Mouse (Mus musculus) spleen, postnatal 14 days (tissue): Measurements from ENCODE around the gene Fads3.

Experiments used
- DNase-seq, 2 experiments: peaks; one replicate each; pipeline ENCODE4 v3.0.0; 2021 to 2022; ENCODE audit warnings: low spot score in 2 of 2

The Fads3 gene

DNA sequence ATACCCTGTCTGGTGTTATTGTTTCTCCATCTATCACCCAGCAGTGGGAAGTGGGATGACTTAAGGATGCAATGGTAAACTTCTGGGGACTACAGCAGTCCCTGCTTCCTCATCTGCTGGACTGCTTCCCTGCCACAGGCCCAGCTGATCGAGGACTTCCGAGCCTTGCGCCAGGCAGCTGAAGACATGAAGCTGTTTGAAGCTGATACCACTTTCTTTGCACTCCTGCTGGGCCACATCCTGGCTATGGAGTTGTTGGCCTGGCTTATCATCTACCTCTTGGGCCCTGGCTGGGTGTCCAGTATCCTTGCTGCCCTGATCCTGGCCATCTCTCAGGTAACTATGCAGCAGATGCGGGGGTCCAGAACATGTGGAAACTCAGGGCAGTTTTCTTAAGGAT, 11.3 kb downstream of the Fads3 start:
- DNase-seq, result no peak

DNA sequence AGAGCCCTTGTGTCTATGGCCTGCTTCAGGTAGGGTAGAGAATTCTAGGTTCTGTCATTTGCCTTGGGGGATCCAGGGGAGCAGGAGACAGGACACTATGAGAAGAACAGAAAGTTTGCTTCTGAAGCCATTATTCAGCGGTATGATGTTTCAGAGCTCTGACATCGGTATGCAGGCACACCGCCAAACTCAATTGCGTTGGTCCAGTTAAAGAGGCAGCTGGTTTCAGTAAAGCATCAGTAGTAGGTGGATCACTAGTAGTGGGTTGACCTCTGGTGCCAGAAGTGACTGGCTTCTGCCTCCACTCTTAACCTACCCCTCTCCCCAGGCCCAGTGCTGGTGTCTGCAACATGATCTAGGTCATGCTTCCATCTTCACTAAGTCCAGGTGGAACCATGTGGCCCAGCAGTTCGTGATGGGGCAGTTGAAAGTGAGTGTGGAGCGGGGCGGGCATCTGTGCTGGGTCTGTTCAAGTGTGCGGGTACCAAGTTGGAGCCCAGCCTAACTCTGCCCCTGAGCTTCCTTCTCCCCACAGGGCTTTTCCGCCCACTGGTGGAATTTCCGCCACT, 12.4 kb downstream of the Fads3 start:
- DNase-seq, result no peak

DNA sequence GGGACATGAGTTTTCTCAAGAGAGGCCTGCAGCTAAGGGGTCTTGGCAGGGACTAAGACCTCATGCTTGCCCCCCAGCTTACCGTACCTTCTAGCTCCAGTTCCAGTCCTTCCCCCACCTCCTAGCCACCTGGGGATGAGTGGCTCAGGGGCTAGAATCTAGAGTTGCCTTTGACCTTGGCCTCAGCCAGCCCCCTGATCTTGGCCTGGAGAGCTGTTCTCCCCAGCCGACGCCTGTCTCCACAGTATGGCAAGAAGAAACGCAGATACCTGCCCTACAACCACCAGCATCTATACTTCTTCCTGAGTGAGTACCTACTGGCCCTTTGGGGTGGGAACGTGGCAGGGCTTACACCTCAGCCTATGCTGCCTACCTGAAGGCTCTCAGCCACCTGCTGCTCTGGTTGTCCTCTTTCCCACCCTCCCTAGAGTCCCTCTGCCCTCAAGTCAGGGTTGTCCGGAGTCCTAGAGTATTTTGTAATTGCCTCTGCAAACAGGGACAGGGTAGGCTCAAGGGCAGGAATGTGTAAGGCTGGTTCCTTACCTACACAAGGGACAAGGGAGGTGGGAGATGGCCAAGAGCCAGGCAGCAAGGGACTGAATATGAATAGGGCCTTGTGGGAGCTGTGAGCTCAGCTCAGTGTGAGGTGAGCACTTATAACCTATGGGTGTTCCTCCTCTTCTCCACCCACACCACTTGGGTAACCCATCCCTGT, 13.1 kb downstream of the Fads3 start:
- DNase-seq, result no peak

DNA sequence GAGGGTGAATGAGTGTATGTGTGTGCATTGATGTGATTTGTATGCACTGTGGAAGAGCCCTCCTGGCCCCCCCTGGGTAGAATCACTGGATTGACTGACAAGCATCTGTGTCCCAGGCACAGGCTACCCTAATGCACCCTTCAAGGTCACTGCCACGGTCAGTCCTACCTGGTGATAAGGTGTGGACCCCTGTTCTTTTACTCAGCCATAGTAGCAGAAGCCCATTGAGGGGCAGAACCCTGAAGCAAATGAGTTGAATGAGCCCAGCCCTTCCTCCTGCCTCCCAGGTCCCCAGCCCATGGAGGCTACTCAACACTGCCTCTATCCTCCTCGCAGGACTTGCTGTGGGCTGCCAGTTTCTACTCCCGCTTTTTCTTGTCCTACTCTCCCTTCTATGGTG, 13.9 kb downstream of the Fads3 start:
- DNase-seq, result no peak

DNA sequence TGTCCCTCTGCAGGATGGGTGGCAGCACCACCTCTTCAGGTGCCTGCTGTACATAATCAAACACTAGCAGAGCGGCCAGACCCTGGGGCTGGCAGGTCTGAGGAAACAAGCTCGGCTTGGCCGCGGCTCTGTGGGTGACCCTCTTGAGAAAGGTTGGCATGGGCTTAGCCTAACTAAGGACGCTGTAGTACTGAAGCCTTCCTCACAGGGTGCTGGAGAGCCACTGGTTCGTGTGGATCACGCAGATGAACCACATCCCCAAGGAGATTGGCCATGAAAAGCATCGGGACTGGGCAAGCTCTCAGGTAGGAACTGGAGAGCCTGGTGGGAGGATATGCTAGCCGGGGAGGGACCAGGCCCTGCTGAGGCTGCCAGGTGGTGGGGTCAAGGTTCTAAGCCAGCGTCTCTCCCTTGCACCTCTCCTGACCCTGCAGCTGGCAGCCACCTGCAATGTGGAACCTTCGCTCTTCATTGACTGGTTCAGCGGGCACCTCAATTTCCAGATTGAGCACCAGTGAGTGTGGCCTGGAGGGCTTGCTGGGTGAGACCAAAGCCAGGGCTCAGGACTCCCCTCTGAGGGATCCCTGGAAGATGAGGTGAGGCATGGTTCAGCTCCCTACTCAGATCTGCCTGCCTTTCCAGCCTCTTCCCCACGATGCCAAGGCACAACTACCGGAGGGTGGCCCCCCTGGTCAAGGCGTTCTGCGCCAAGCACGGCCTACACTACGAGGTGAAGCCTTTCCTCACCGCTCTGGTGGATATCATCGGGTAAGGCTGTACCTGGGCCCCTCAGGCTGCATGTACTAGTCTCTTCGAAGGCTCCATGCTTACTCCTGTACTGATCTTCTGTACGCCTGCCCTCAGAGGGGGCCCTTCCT, 14.7 kb downstream of the Fads3 start:
- no peak for DNase-seq

DNA sequence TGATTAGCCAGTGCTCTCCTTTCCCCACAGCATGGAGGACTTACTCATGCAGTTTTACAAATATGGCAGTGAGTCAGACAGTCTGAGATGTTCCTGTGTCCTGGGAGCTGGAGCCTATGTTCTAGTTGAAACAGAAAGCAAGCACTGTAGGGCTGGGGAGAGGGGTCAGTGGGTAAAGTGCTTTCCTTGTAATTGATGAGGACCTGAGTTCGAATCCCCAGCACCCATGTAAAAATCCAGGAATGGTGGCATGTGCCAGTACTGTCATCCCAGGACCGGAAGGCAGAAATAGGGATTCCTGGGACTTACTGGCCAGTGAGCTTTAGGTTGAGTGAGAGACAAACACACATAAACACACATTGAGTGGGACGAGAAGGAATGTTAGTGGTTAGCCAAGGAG, 15.3 kb downstream of the Fads3 start:
- no peak for DNase-seq

DNA sequence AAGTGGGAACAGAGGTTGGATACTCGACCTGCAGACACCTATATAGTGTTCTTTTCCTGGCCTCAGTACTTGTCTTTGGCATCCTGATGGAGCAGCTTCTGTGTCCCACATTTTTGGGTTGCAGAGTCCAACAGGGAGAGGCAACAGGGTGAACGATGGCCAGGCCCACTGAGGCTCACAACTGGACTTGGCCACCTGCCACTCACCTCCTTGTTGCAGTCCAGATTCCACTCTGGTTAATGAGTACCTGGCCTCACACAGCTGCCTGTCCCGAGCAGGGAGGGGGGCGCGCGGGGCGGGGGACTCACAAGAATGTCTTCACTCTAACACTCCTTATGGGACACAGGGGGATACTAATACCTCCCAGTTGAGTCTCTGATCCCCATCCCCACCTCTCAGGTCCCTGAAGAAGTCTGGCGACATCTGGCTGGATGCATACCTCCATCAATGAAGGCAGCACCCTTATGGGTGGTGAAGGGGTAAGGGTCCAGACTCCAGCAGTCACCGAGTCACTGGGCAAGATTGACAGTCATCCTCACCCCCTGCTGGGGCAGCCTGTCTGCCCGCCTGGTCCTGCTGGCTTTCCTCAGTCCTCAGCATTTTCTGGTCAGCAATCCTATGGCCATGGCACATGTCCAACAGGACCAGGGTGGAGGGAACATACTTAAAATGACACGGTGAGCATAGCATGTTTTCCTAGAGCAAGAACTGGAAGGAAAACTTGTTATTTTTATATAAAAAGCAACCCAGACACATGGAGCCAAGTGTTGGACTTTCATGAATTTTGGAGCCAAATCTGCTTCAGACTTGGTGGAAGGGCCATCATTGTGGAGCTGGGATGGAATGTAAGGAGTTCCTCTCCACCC, 16.4 kb downstream of the Fads3 start:
- no peak for DNase-seq

DNA sequence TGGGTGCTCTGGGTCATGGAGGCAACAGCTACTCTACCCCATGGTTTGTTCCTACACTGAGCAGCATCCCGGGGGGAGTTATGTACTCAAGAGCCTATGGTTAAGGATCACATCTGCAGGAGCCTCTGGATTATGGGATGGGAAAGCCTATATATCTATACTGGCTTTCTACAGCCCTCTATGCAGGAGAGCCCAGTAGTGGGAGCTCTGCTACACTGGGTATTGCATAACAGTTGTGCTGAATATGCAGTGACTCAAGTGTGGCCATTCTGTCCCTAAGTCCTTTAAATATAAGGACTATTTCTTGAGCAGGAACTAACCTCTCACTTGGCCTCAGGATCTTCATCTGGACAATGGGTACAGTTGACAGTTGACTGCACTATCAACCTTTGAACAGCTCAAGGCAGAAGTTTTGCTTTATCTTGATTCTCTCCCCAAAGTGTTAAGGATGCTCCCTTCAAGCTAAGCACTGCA, 17.0 kb downstream of the Fads3 start:
- DNase-seq, result no peak

DNA sequence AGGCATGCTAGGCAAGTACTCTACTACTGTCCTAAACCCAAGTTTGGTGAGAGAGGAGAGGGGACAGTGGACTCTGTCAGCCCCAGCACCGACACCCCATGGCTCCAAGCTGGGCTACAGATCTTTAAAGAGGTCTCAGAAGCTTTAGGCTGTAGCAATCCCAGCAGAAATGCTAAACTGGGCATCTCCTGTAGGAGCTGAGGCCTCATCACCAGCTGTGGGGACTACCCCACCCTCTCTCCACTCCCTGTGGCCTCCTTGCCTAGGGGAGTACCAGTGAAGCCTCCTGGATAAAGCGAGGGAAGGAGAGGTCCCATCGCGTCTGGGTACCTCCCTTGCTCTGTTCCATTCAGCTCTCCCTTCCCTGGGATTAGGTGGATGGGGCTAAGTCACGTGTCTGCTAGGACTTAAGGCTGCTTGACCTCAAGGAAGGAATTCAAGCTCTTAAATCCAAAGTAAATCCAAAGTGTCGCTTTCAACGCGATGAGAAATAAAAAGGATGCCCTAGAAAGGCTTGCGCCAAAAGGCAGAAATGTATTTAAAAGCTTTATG, 17.6 kb downstream of the Fads3 start:
- DNase-seq, result no peak

DNA sequence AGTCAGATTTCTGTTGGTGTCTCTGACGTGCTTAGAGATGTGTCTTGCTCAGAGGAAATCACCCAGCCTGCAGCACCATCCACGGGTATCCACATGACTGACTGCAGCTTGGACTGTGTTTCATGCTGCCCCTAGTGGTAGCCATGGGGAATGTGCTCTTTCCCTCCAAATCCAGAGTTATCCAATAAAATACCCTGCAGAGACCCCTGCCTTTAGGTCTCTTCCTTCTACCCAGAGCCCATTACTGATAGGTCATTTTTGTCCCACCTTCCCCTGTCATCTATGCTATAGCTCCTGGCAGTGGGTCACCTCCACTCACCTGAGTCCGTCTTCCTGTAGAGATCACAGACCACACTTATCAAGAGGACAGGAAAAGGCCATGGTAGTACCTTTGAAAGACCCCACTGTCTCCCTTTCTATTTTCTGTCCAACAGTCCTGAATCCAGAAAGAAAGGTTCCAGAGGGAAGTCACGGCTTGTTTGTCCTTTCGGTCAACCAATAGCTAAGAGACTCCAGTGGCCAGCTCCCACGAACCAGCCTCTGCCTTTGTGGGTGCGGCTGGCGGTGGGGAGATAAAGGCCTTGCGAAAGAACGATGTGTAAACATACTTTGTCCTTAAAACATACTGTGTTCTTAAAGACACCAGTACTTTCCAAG, 18.7 kb downstream of the Fads3 start:
- no peak for DNase-seq

DNA sequence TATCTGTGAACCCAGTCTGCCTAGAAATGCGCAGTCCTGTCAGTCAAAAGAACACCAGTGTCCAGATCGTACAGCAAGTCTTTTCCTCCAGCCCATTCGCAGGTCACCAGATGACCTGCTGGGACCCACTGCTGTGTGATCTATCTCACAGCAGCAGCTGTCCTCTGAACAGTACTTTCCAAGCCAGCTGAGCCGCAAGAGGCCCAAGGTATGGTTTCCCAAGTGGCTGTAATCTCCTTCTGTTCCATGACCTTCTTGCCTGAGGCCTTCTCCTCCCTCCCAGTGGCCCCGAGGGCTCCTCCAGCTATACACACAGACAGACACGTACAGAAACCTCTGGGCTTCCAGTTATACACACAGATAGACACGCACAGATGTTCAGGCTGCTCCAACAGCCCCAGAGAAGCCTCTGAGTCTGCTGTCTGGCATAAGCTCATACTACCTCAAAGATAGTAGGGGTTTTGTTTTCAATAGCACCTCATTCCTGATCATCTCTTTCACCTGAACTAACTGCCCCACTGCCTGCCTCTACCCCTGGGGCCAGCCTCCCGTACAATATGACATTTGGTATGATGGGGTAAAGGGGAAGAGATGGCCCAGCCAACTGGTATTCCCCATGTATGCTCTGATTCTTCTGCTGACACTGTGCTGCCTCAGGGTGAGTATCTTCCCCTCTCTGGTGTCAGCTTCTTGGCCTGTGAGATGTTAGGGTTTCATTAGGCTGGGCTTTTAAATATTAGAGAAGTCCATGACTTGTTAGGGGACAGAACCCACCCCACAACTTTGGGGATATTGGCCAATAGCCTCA, 19.6 kb downstream of the Fads3 start:
- no peak for DNase-seq

DNA sequence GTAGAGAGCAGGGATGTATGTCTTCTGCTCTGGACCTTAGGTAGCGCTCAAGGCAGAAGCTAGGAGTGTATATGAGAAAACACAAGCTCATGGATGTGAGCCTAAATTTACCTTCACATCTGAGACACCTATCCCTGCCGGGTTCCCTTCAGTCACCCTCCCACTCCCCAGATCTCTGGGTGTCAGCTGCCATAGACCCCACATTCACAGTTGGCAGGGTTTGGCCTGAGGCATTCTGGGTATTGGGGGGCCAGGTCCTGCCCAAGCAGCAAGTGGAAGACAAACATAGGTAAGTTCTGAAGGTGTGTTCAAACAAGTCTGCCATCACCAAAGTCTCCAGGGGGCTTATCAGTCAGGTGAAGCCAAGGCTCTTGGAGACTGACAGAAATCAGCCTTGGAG, 20.3 kb downstream of the Fads3 start:
- no peak for DNase-seq

DNA sequence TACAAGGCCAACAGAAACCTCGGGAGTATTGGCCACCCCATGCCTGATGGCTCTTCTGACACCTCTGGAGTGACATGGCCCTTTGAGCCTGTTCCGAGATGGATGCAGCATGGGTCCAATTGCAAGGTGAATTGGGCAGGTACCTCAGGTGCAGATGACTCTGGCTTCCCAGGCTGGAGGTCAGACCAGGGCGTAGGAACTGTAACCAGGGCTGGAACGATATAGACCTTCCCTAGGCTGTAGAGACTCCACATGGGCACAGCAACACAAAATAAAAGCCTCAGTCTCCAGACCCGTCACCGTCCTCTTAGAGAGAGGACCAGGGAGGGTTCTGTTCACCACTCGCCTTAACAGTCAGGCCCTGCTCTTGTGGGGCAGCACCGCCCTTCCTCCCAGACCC, 20.9 kb downstream of the Fads3 start:
- no peak for DNase-seq

DNA sequence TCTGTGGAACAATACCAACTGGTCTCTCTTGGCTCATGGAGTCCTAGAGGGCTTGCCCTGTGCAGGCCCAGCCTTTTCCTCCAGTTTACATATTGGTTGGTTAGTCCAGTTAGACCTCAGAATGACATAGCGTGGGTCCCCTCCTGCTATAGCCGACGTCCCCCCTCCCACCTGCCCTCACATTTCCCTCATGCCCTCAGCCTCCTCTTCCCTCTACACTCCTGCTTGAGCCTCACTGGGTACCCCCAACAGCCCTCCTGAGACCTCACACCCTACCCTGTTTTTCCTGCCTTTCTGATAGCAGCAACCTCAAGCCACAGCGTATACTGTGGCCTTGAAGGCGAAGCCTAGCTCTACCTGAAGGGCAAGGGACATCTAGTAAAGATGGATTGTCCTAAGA, 21.5 kb downstream of the Fads3 start:
- DNase-seq, result no peak

DNA sequence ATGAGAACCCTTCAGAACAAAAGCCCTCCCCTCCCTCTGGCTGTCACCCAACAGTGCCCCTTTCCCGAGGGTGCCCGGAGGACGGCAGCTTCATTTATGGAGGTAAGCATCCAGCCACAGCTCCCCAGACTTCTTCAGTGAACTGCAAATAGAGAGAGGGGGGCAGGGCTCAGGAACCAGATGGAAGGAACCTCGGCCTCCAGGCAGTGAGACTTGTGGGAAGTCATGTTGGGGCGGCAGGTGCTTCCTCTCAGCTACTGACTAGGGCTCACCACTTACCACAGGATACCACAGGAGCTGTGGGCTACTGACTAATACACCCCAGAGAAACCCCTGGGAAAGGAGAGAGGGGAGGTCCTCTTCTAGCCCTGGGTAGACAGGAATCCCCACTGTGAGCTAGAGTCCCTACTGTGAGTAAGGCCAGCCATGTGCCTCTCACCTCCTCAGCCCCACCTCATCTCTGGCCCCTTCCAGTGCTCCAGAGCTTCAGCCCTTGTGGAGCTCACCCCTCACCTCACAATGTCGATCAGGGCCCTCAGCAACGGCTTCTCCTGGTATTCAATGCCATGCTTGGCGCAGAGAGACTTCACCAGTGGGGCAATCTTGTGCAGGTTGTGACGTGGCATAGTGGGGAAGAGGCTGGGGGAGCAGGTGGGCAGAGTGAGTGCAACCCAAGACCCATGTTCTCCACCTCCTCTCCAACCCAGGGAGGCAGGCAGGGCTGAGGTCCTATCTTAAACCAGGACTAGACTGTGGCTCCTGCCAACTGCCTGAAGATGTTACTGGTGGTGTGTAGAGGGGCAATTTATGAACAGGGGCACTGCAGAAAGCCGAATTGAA, 23.0 kb downstream of the Fads3 start:
- DNase-seq, result no peak

DNA sequence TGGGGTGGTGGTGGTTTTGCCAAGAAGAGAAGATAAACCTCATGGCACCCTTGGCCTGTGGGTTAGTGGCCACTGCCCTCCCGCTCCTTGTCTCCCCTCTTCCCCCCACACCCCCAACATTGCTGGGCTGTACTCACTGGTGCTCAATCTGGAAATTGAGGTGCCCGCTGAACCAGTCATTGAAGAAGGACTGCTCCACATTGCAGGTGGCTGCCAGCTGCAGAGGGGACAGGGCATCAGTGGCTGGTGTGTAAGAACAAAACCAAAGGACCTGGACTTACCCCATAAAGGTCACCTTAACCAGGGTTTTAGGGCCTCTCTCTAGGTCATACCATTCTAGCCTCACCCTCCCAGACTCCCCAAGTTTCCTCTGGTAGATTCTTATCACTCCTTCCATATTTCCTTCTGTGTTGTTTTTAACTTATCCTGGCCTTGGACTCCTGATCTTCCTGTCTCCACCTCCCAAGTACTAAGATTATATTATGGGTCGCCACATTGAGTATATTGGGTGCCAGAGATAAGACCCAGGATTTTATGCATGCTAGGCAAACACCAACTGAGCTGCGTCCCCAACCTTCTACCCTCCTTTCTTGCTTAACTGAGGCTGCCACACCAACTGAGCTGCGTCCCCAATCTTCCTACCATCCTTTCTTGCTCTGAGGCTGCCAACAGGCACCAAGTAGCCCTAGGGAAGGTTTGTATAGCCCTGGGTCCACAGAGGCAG, 24.3 kb downstream of the Fads3 start:
- no peak for DNase-seq

DNA sequence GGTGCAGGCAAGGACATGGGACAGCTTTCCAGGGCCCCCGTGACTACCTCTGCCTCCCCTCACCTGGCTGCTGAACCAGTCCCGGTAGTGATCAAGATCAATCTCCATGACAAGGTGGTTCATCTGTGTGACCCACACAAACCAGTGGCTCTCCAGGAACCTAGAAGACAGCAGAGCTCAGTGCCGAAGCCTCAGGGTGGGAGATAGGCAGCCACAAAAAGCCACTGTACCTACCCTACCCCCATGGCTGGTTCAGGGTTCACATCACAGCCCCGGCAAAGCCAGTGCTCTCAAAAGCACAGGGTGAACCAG, 24.8 kb downstream of the Fads3 start:
- no peak for DNase-seq

DNA sequence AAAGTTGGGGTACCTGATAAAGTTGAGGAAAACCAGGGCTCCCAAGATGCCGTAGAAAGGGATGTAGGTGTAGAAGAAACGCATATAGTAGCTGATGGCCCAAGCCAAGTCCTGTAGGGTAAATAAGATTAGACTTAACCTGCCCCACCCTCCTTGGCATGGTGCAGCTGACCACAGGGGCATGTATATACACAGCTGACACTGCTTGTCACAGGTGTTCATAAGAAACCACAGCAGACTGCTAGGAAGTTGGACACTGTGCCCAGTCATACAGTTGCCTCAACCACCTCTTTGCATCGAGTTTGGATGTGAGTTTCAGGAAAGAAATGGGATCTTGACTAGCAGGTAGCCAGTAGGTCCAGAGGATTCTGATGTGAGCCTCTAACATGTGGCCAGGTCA, 25.1 kb downstream of the Fads3 start:
- no peak for DNase-seq

DNA sequence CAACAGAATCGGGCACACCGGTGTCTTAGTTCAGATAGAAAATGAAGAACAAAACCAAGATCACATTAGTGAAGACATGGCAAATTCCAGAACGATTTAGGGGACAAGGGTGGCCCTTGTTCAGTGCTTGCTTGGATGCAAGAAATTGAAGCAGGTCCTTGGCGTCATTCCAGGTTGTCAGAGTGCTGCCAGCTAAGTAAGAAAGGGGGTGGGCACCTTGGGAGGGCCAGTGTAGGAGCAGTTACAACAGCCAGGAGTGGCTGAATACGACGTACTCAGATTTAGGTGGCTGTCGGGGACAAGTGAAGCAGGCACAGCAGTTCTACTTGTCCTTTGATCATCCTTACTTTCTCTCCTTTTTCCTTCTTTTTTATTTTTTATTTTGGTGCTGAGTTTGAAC, 26.3 kb downstream of the Fads3 start:
- DNase-seq, result no peak
